Mouse (Mus musculus) heart, adult 11 months (tissue): ENCODE data around the gene Xpnpep2.

Experiments used
- DNase-seq: peaks from one replicate; pipeline ENCODE4 v3.0.0; 2022

Xpnpep2 gene

DNA sequence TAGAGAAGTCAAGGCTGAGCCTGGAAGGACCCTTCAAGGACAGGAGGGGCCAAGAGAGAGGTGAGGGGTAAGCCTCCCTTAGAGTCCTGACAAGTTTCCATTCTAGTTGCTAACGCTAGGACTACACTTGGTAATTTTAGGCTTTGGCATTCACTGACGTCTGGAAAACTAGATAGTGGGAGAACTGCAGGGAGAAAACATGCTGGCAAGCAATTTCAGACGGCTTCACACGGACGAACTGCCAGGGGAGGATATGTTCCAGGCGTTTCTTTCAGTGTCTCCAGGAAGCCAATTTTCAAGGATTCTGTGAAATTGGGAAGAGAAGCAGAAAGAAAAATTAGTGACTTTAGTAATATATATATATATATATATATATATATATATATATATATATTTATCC is 73.3 kb downstream of the Xpnpep2 start:
- no peak for DNase-seq

DNA sequence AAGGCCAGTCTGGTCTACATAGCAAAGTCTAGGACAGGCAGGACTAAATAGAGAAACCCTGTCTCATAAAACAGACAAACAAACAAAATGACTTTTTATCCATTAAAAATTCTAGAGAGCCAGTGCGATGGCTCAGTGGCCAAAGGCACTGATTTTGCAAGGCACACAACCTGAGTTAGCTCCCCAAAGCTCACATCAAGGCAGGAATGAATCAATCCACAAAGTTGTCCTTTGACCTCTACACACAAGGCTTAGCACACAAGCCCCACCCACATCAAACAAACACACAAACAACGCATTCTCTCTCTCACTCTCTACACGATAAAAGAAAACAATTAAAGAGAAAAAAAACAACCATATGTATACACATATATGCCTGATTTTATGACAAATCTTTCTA is 76.2 kb downstream of the Xpnpep2 start:
- DNase-seq = no peak
